Mouse (Mus musculus): Measurements from ENCODE around the gene Phtf2. TPM values are rescaled to one million over a fixed set of nuclear protein-coding genes. Genes with fewer than 3 reads are reported as not detected.
"Not testable (repeated sequence)": the region's sequence is repeated elsewhere in the genome, so short reads cannot be mapped to it uniquely, and the experiment has no call there.

The Phtf2 gene
- total RNA-seq, 1 experiment from 2014 or later: 52.6 TPM

DNA sequence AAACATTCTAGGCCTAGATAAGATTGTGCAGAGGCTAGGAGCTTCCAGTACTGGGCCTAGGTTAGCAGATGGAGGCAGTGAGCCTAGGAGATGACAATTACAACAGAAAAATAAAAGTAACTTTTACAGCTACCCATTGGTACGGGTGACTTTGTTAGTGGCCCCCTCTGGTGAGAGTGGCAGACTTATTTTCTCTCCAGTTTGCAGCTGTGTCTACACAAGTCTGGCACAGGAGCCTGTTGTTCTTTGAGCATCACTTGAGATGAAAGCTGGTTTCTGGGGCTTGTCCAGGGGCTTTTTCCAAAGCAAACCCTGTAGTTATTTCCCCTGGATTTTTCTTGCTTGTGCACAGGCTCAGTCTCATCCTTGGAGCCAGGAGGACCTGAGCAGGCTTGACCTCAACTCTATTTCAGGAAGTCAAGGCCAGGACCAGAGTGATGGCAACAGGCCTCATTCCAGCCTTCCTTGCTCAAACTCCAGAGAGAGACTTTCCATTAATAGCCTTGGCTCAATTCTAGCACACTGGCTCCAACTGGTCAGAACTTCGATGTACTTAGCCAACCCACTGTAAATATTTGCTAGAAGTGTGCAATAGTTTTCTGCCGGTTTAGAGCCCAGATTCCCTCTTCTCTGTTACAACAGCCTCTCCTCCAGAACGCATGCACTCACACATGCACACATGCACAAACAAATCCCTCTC lies 161.6 kb downstream of the Phtf2 start:
- ATAC-seq (ENCODE audit: extremely low read depth, insufficient number of reproducible peaks, low FRiP score, poor library complexity, severe bottlenecking): no peak

GRCm38 (mm10) chr5:20715980-20716379 lies 165.9 kb downstream of the Phtf2 start:
- ATAC-seq (ENCODE audit: extremely low read depth, insufficient number of reproducible peaks, low FRiP score, poor library complexity, severe bottlenecking): not testable (repeated sequence)

DNA sequence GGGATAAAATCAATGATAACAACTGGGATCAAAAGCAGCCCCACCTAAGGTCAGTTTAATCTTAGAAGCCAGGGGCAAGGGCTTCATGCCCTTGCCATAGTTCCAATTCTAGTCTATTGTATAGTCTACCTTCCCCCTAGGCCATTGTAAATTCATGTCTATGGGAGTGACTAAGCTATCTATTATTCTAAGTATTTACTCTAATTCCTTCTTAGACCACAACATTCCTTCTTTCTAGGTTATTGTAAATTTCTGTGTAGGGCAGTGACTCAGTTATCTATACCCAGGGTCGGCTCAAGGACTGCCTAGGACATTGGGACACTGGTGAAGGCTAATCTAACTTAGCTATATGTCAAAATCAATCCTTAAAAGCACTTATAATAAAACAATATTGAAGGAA lies 167.3 kb downstream of the Phtf2 start:
- ATAC-seq (ENCODE audit: extremely low read depth, insufficient number of reproducible peaks, low FRiP score, poor library complexity, severe bottlenecking): not testable (repeated sequence)

- not testable (repeated sequence) for ATAC-seq (ENCODE audit: extremely low read depth, insufficient number of reproducible peaks, low FRiP score, poor library complexity, severe bottlenecking)
Observed at GRCm38 (mm10) chr5:20710845-20711244, 171.1 kb downstream of the Phtf2 start.

Other genes starting within 250 kb of the Phtf2 start
- 8.8 and 9.7 TPM in 2 replicates for gene Tmem60, start 67 bp upstream of the Phtf2 start, total RNA-seq (2017)
- gene Rsbn1l, start 74.3 kb upstream of the Phtf2 start, total RNA-seq (2017): 50.3 and 62.8 TPM in 2 replicates
- 110 and 117 TPM in 2 replicates for gene Ptpn12, start 173.8 kb upstream of the Phtf2 start, total RNA-seq (2017)